Mouse (Mus musculus) heart, embryonic 13.5 days (tissue): ENCODE measurements at regions not wholly inside any gene's neighbourhood (a gene's known extent, or its start where the extent isn't known, plus 50 kb on each side); places are given as distances from the start of the nearest gene placed in this dataset.

Experiments used
- ATAC-seq: fragments of 200-750 bp; cut with Nextera tagmentation; 2 replicates; pipeline ENCODE4 v1.8.0; 2017; ENCODE audit warnings: moderate TSS enrichment; ENCODE audit not compliant: insufficient number of reproducible peaks, low FRiP score, low TSS enrichment; ENCODE audit errors: extremely low read depth
- H3K27ac ChIP-seq: fragments of 300-500 bp; sonication (generic); replicated peaks from 2 replicates; pipeline ENCODE4 v1.5.1; 2015; ENCODE audit warnings: moderate library complexity, mild to moderate bottlenecking, inconsistent platforms
- H3K27me3 ChIP-seq: fragments of 300-500 bp; sonication (generic); replicated peaks from 2 replicates; pipeline ENCODE4 v1.6.1; 2015; ENCODE audit warnings: mild to moderate bottlenecking, inconsistent platforms
- H3K36me3 ChIP-seq: fragments of 300-500 bp; sonication (generic); 2 replicates; pipeline ENCODE4 v1.6.1; 2015; ENCODE audit warnings: mild to moderate bottlenecking, inconsistent platforms
- H3K4me1 ChIP-seq: fragments of 300-500 bp; sonication (generic); 2 replicates; pipeline ENCODE4 v1.6.1; 2015; ENCODE audit warnings: inconsistent platforms
- H3K4me2 ChIP-seq: fragments of 300-500 bp; sonication (generic); 2 replicates; pipeline ENCODE4 v1.6.1; 2015; ENCODE audit warnings: inconsistent platforms, mild to moderate bottlenecking, moderate library complexity
- H3K4me3 ChIP-seq: fragments of 300-500 bp; sonication (generic); 2 replicates; pipeline ENCODE4 v1.5.1; 2015; ENCODE audit warnings: moderate library complexity, mild to moderate bottlenecking, inconsistent platforms
- H3K9ac ChIP-seq: fragments of 300-500 bp; sonication (generic); 2 replicates; pipeline ENCODE4 v1.6.1; 2015; ENCODE audit warnings: inconsistent platforms, mild to moderate bottlenecking, moderate library complexity
- H3K9me3 ChIP-seq: fragments of 300-500 bp; sonication (generic); 2 replicates; pipeline ENCODE4 v1.6.1; 2016; ENCODE audit warnings: inconsistent platforms

DNA sequence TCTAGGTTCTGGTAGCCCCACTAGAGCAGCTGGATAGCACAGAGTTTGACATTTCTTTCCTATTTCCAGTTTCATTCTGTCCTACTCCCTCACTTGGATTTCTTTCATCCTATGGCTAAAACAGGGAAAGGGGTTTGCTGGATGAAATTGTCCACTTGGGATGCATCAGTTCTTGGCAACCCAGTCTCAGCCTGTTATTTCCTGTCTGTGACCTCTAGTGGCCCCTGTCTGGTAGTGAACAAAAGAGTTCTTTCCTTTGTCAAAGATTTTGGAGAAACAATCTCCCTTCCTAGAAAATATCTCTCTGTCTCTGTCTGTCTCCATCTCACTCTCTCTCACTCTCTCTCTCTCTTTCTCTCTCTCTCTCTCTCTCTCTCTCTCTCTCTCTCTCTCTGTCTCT is 50.0 kb upstream of the Ssbp2 start:
- no peak for ATAC-seq
- no peak overlapping the region for H3K27ac ChIP-seq
- H3K4me1 ChIP-seq = no peaks in the 10 kb centered on the region
- no peaks in the 10 kb centered on the region for H3K9me3 ChIP-seq
- H3K27me3 ChIP-seq = no peaks in the 10 kb centered on the region
- H3K4me2 ChIP-seq = no peak overlapping the region
- no peaks in the 10 kb centered on the region for H3K36me3 ChIP-seq
- H3K4me3 ChIP-seq = no peak overlapping the region
- H3K9ac ChIP-seq = no peak overlapping the region
